Mouse (Mus musculus): ENCODE measurements at regions not wholly inside any gene's neighbourhood (a gene's known extent, or its start where the extent isn't known, plus 50 kb on each side); places are given as distances from the start of the nearest gene placed in this dataset.

- TF ChIP-seq POLR2A (IDR thresholded peaks at IDR 0.05; ENCODE audit: insufficient read depth, low read depth, low read length) = no peak
- no peak for TF ChIP-seq CTCF (IDR thresholded peaks at IDR 0.05; ENCODE audit: insufficient read depth, low read depth, low read length)
These were observed 312.7 kb downstream of the Sox4 start for GRCm38 (mm10) chr13:28640826-28641225.

Measured in olfactory bulb, adult 2 months (tissue).